Mouse (Mus musculus) olfactory bulb, adult 2 months (tissue): ENCODE measurements around the gene Klf13.

ENCODE experiments used
- CTCF ChIP-seq: fragments of 200-500 bp; IDR thresholded peaks from 2 replicates; pipeline ENCODE4 v1.5.1; 2012; ENCODE audit warnings: low read depth, mild to moderate bottlenecking, low read length, moderate library complexity; ENCODE audit not compliant: insufficient read depth
- POLR2A ChIP-seq: fragments of 200-500 bp; IDR thresholded peaks from 2 replicates; pipeline ENCODE4 v1.6.1; 2012; ENCODE audit warnings: mild to moderate bottlenecking, low read depth, low read length, moderate library complexity; ENCODE audit not compliant: insufficient read depth

- no peak for TF ChIP-seq CTCF
- no peak for TF ChIP-seq POLR2A
These were observed 26.4 kb upstream of the Klf13 start for GRCm38 (mm10) chr7:63965135-63965534.
